Mouse (Mus musculus) neural tube, embryonic 13.5 days (tissue): ENCODE data around the gene Ang5. TPM values are rescaled to one million over a fixed set of nuclear protein-coding genes. Genes with fewer than 3 reads are reported as not detected.
A peak's percentile ranks its signal among the peaks of the same experiment; 100 is the strongest.
"Not testable (repeated sequence)": the region's sequence is repeated elsewhere in the genome, so short reads cannot be mapped to it uniquely, and the experiment has no call there.

Source experiments
- ATAC-seq: fragments of 200-750 bp; cut with Nextera tagmentation; 2 replicates; pipeline ENCODE4 v1.8.0; 2017; ENCODE audit warnings: low read depth, mild to moderate bottlenecking, moderate TSS enrichment, moderate library complexity
- H3K27ac ChIP-seq: fragments of 300-500 bp; sonication (generic); replicated peaks from 2 replicates; pipeline ENCODE4 v1.5.1; 2015; ENCODE audit warnings: moderate library complexity, mild to moderate bottlenecking, inconsistent platforms
- H3K27me3 ChIP-seq: fragments of 300-500 bp; sonication (generic); 2 replicates; pipeline ENCODE4 v1.6.1; 2015; ENCODE audit warnings: mild to moderate bottlenecking, inconsistent platforms
- H3K36me3 ChIP-seq: fragments of 300-500 bp; sonication (generic); 2 replicates; pipeline ENCODE4 v1.6.1; 2015; ENCODE audit warnings: mild to moderate bottlenecking, inconsistent platforms
- H3K4me1 ChIP-seq: fragments of 300-500 bp; sonication (generic); replicated peaks from 2 replicates; pipeline ENCODE4 v1.6.1; 2015; ENCODE audit warnings: inconsistent platforms
- H3K4me2 ChIP-seq: fragments of 300-500 bp; sonication (generic); 2 replicates; pipeline ENCODE4 v1.6.1; 2015; ENCODE audit warnings: inconsistent platforms, mild to moderate bottlenecking, moderate library complexity
- H3K4me3 ChIP-seq: fragments of 300-500 bp; sonication (generic); 2 replicates; pipeline ENCODE4 v1.5.1; 2015; ENCODE audit warnings: mild to moderate bottlenecking, inconsistent platforms
- H3K9ac ChIP-seq: fragments of 300-500 bp; sonication (generic); 2 replicates; pipeline ENCODE4 v1.6.1; 2015; ENCODE audit warnings: moderate library complexity, mild to moderate bottlenecking, inconsistent platforms
- H3K9me3 ChIP-seq: fragments of 300-500 bp; sonication (generic); 2 replicates; pipeline ENCODE4 v1.6.1; 2016; ENCODE audit warnings: inconsistent platforms
- WGBS: fragments of 180-500 bp; shearing (Covaris S2); methylation state at CpG from one replicate; pipeline ENCODE4 v1.1.7; 2015; 5-methylcytosine and 5-hydroxymethylcytosine counted together
- polyA plus RNA-seq: library from polyadenylated mRNA; unstranded; fragments of >200 nt; fragmentation: Nextera tagmentation; extraction: Ambion mirVana; gene quantifications from 2 replicates; pipeline ENCODE4 v1.2.1, GENCODE M21; 2015

Gene Ang5
- not detected in 2 replicates for polyA plus RNA-seq

DNA sequence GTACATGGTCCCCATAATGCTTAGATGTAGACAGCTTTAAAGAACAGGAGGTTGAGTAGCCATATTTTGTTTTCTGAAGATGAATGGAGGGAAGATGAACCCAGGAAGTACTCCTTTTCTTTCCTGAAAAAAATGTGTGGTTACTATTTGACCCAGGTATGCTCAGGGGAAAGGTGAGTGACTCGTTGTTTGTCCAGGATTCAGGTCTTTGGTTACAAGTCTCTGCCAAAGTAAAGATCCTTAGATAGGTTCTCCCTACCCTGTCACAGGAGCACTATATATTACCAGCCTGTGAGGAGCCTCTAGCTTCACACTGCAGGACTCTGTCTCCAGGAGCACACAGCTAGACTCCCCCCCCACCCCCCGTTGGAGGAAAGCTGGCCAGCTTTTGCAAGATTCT is at the start of gene Ang5:
TSS of gene Ang5 (plus strand) at position 301 of the 400 bp plus-strand sequence.
- H3K36me3 ChIP-seq, ATAC-seq, H3K9ac ChIP-seq, H3K4me3 ChIP-seq, H3K27ac ChIP-seq, H3K27me3 ChIP-seq, H3K4me1 ChIP-seq, H3K4me2 ChIP-seq, H3K9me3 ChIP-seq: not testable (repeated sequence)
- WGBS: no CpG with 5 or more reads among the region's 2 CpGs

DNA sequence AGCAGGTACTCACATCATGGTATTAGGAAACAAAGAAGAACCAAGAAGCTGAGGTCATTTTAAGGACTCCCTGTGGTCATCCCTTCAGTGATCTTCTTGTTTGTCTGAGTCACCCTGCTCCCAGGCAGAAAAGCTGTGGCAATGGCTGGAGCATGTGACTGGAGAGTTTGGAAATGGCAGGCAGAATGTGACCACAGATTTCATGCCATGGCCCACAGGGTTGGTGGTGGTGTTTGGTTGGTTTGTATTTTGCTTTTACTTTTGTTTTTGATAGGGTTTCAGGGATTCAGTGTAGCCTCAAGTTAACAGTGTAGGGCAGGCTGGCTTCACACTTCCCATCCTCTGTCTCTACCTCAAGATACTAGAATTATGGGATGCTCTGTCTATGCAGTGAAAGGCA is 38.7 kb upstream of the Ang5 start:
- H3K36me3 ChIP-seq, H3K4me1 ChIP-seq, ATAC-seq, H3K9ac ChIP-seq, H3K9me3 ChIP-seq, H3K27ac ChIP-seq, H3K4me3 ChIP-seq, H3K27me3 ChIP-seq, H3K4me2 ChIP-seq: not testable (repeated sequence)

DNA sequence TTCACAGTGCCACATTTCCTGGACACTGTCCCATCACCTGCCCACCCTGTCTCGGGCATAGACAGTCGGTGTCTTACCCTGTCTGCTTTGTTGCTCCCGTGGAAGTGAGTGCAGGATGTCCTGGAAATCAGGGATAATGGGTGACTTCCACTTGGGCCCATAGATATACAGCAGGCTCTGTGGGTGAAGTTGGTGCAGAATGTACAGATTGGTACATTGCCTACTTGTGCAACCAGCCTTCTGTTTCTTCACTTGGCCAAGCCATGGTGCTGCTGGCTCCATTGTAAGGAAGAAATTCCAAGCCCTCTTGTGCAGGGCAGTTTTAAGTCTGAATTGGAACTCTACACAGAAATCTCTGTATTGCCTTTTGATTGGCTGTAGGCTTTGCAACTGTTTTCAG is 33.4 kb upstream of the Ang5 start, which contains the start of gene Ear10:
TSS of gene Ear10 (minus strand) at position 101 of the 400 bp plus-strand sequence.
- H3K9me3 ChIP-seq, H3K27me3 ChIP-seq, H3K4me1 ChIP-seq, H3K27ac ChIP-seq, ATAC-seq, H3K4me2 ChIP-seq, H3K9ac ChIP-seq, H3K36me3 ChIP-seq, H3K4me3 ChIP-seq: not testable (repeated sequence)
- WGBS: 91% methylated on average over 3 of the region's 3 CpGs

DNA sequence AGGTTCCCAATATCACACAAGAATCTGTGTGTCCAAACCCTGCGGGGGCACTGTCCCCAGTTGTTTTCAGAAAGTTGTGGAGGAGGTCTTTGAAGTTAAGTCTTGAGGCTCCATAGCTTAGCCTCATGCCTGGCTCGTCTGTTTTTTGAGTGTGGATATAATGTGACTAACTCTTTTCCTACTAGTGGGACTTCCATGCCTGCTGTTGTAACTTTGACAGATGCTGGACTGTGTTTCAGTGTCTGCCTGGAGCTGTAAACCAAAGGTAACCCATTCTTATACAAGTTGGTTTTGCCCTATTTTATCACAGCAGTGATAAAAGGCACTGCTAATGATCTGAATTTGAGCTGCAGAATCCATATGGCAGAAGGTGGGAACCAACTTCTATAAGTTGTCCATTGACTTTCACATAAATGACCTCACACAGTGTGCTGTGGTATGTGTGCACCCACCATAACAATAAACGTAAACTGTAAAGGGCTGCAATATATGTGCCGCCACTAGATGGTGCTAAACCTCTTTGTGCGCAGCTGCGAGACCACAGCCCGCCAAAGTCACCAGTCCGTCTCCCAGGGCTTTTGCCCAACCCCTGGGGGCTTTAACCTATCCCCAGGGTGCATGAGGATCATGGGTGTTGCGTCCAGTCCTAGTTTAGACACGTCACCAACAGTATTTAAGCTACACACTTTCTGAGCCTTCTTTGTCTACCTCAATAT is 32.0 kb upstream of the Ang5 start, which contains the start of gene Gm8113:
TSS of gene Gm8113 (plus strand) at position 703 of the 716 bp plus-strand sequence.
- ATAC-seq: peak; percentile 99
- peak within 1 kb of the TSS; percentile 87 for H3K27ac ChIP-seq
- WGBS: 10% methylated on average over 10 of the region's 10 CpGs

DNA sequence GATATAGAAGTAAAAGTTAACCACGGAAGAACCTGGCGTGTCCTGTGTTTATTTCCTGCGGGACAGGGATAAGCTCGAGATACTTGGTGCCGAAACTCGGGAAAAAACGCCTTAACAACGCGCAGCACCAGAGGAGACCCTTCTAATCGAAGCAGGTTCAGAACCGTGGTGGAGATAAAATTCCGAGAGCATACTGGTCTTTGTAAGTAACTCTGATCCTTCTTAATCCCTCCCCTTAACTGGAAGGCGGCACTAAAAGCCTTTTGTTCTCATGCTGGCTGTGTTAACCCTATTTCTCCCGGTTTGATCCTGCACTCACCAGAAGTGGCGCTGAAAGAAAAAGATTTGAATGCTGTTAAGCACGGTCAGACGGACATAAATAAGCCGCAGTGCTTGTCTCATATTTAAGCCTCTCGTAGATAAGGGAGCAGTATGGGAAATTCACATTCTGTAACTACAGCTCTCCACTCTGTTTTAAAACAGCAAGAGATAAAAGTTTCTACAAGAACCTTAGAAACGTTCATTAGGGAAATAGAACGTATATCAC is 31.4 kb upstream of the Ang5 start:
- H3K27ac ChIP-seq: peak overlapping the region; percentile 87
- H3K4me3 ChIP-seq: peak overlapping the region; percentile 48
- 6% methylated on average over 21 of the region's 21 CpGs for WGBS
- H3K9me3 ChIP-seq, H3K36me3 ChIP-seq, H3K27me3 ChIP-seq, H3K4me1 ChIP-seq: not testable (repeated sequence)
- peak overlapping the region; percentile 52 for H3K4me2 ChIP-seq
- peak; percentile 94 for ATAC-seq
- peak overlapping the region; percentile 71 for H3K9ac ChIP-seq

More for the DNA sequence above, 32.0 kb upstream of the Ang5 start, which contains the start of gene Gm8113:
- peak within 1 kb of the TSS; percentile 71 for H3K9ac ChIP-seq
- not testable (repeated sequence) for H3K36me3 ChIP-seq, H3K27me3 ChIP-seq, H3K9me3 ChIP-seq, H3K4me1 ChIP-seq
- peak within 1 kb of the TSS; percentile 52 for H3K4me2 ChIP-seq
- H3K4me3 ChIP-seq: peak within 1 kb of the TSS; percentile 48

DNA sequence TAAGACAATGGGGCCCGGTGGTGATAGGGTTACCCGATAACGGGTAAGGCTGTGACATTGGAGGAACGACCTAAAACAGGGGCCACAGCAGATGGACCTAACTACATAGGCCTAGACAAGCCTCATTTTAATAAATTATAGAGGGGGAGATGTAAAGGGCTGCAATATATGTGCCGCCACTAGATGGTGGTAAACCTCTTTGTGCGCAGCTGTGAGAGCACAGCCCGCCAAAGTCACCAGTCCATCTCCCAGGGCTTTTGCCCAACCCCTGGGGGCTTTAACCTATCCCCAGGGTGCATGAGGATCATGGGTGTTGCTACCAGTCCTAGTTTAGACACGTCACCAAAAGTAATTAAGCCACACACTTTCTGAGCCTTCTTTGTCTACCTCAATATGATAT is 23.9 kb upstream of the Ang5 start:
- not testable (repeated sequence) for ATAC-seq, H3K27me3 ChIP-seq, H3K4me1 ChIP-seq, H3K27ac ChIP-seq, H3K36me3 ChIP-seq, H3K4me3 ChIP-seq, H3K4me2 ChIP-seq, H3K9me3 ChIP-seq, H3K9ac ChIP-seq
- WGBS: 19% methylated on average over 8 of the region's 8 CpGs

DNA sequence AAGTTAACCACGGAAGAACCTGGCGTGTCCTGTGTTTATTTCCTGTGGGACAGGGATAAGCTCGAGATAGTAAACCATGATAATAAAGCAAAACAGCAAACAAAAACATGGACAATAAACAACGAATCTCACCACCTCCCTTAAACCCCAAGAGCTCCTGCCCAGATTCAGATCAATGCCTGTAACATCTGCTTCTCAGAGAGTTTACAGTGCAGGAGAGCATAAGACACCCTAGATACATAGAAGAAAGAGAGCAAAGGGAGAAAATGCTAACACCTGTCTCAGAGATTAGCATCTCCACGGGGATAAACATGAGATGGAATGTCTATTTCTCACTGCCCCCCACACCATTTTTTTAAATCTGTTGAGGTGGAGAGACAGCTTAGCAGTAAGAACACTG is 23.5 kb upstream of the Ang5 start:
- not testable (repeated sequence) for H3K27me3 ChIP-seq, H3K9me3 ChIP-seq, H3K9ac ChIP-seq, H3K4me1 ChIP-seq, H3K36me3 ChIP-seq, ATAC-seq, H3K27ac ChIP-seq, H3K4me3 ChIP-seq, H3K4me2 ChIP-seq
- 59% methylated on average over 5 of the region's 5 CpGs for WGBS

DNA sequence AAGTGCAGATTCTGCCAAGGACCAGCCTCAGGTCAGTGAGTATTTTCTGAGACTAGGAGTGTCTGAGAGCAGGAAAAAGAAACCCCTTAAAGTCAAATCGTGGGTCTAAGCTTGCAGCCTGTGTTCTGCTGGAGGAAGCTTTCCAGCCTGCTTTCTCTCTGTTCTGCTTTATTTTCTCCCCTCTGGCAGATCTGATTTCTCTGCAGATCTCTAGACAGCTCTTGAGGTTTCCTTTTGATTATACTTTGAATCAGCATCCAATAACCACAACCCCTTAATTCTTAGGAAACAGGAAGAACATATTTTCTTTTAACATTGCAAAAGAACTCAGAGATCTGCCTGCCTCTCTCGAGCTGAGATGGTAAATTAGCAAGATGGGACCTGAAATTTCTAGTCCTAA is 3.5 kb upstream of the Ang5 start:
- H3K4me3 ChIP-seq, H3K27me3 ChIP-seq, H3K36me3 ChIP-seq, H3K9me3 ChIP-seq, H3K4me2 ChIP-seq, H3K27ac ChIP-seq, H3K4me1 ChIP-seq, H3K9ac ChIP-seq, ATAC-seq: not testable (repeated sequence)
- WGBS: 71% methylated on average over 2 of the region's 2 CpGs

DNA sequence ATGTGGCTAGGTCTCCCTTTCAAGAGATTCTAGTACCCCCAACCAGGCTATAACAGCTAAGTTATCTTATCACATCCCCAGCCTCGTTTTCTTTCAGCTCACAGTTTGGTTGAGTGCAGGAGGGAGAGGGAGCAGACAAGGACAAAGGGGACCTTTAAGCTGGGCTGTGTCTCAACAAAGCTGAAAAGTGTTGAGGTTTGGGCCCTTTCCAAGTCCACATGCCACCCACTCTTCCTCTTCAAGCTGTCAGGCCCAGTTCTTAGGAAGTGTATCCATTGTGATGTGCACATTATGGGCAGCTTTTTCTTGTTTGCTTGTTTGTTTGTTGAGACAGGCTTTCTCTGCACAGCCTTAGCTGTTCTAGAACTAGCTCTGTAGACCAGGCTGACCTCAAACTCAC is 1.8 kb upstream of the Ang5 start:
- H3K4me2 ChIP-seq, H3K27me3 ChIP-seq, H3K4me1 ChIP-seq, H3K4me3 ChIP-seq, H3K36me3 ChIP-seq, H3K27ac ChIP-seq, H3K9ac ChIP-seq, ATAC-seq, H3K9me3 ChIP-seq: not testable (repeated sequence)
- no CpG with 5 or more reads among the region's 1 CpGs for WGBS

DNA sequence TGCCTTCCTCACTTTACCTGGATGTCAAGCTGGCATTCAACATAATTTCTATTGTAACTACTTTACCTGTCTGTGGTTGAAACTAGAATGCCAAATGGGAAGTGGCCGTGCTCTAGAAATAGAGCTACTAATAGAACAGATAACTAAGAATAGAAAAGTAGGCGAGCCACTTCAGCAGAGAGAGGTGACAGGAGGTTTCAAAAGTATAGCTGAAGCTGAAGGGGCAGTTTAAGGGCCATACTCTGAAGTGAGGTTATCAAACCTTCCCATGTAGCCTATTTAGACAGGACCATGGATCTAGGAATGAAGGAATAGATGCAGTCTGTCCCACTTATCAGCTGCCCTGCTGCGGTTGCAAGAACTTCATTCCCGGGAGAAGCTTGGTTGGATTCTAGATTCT is 26.6 kb downstream of the Ang5 start:
- Histone ChIP-seq H3K27me3 (no peaks in the 10 kb centered on the region), H3K4me2 (no peak overlapping the region), H3K9me3 (no peaks in the 10 kb centered on the region), H3K36me3 (no peaks in the 10 kb centered on the region), H3K27ac (no peak overlapping the region), H3K9ac (no peak overlapping the region), H3K4me3 (no peak overlapping the region), H3K4me1 (no peaks in the 10 kb centered on the region)
- 77% methylated on average over 4 of the region's 4 CpGs for WGBS
- no peak for ATAC-seq

DNA sequence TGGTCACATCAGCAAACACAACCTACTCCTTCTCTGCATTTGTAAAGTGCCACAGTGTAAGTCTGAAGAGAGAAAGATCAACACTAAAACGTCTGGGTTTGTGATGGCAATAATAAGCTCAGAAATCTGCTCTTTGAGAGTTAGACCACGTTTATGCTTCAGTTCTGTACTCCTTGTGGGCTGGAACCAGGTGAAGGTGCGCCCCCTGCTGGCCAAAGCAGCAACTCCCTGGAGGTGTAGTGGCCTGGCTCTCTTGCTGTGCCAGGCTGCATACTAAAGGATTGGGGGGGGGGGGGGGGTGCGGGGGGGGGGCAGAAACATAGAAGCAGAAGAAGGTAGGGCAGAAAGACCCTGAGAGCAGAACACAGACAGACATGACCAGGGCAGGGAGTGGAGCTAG is 27.0 kb downstream of the Ang5 start:
- no peak overlapping the region for H3K4me2 ChIP-seq
- 0% methylated on average over 3 of the region's 4 CpGs for WGBS
- no peaks in the 10 kb centered on the region for H3K4me1 ChIP-seq
- H3K9me3 ChIP-seq: no peaks in the 10 kb centered on the region
- no peak overlapping the region for H3K4me3 ChIP-seq
- no peaks in the 10 kb centered on the region for H3K36me3 ChIP-seq
- peak; percentile 51; the same call in 1 of the 2 replicates for ATAC-seq
- H3K27ac ChIP-seq: no peak overlapping the region
- no peak overlapping the region for H3K9ac ChIP-seq
- no peaks in the 10 kb centered on the region for H3K27me3 ChIP-seq

DNA sequence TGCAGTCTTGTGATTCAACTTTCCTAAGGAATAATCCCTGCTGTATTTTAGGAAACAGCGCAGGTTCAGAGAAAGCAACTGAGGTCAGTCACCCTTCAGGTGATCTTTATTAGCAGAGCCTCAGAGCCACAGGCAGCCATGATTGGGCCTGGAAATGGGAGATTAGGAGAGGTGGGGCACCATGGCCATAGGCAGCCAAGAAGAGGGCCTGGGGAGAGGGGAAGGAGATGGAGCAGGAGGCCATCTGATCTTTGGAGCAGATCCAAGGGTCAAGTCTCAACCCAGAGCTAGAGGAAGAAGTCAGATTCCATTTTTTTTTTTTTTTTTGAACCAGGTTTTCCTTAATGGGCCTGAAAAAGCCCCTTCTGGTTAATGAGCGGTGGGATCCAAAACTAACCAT is 29.3 kb downstream of the Ang5 start:
- H3K9me3 ChIP-seq: no peaks in the 10 kb centered on the region
- no peak overlapping the region for H3K4me3 ChIP-seq
- no peak overlapping the region for H3K27ac ChIP-seq
- no peak overlapping the region for H3K9ac ChIP-seq
- no peaks in the 10 kb centered on the region for H3K36me3 ChIP-seq
- WGBS: 89% methylated on average over 2 of the region's 2 CpGs
- H3K4me1 ChIP-seq: no peaks in the 10 kb centered on the region
- no peak for ATAC-seq
- H3K27me3 ChIP-seq: no peaks in the 10 kb centered on the region
- no peak overlapping the region for H3K4me2 ChIP-seq

DNA sequence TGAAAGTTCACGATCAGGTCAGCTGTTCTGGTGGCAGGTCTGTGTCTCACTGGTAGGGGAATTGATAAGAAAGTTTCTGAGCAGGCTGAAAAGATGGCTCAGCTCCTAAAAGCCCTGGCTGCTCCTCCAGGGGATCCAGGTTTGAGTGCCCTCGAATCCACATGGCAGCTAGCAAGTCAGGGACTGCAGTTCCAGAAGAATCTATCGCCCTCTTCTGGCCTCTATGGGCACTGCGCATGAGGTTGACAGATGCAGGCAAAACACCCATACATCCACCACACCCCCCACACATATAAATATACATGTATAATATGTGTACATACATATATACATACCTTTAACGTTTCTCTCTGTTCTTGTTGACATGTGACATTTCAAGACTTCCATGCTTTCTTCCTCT is 30.5 kb downstream of the Ang5 start:
- not testable (repeated sequence) for H3K9me3 ChIP-seq, H3K9ac ChIP-seq, H3K27ac ChIP-seq, H3K4me1 ChIP-seq, H3K36me3 ChIP-seq, H3K4me3 ChIP-seq, H3K27me3 ChIP-seq, H3K4me2 ChIP-seq
- 0 out of 2 replicates have a peak, but pooled peaks have one; percentile 50 for ATAC-seq
- 21% methylated on average over 5 of the region's 5 CpGs for WGBS
